Mouse (Mus musculus): ENCODE data around the gene Ppm1f. TPM values are rescaled to one million over a fixed set of nuclear protein-coding genes. Genes with fewer than 3 reads are reported as not detected.

The Ppm1f gene
- polyA plus RNA-seq, 2 experiments, result 22.0 to 31.0 TPM

GRCm38 (mm10) chr16:16958575-16958974 is 62.3 kb downstream of the Ppm1f start:
- Histone ChIP-seq H3K4me2 (replicated peaks; ENCODE audit: low read depth, low read length, severe bottlenecking) (no peak overlapping the region), H3K27me3 (ENCODE audit: control insufficient read depth, insufficient read depth, low read length) (no peaks in the 10 kb centered on the region), H3K4me1 (ENCODE audit: control insufficient read depth, insufficient read depth, low read length) (no peaks in the 10 kb centered on the region), H3K36me3 (ENCODE audit: control insufficient read depth, insufficient read depth, low read length) (no peaks in the 10 kb centered on the region), H3K4me3 (replicated peaks; ENCODE audit: low read length) (no peak overlapping the region), H3K27ac (replicated peaks; ENCODE audit: low read depth, low read length) (no peak overlapping the region), H3K9ac (ENCODE audit: low read depth, low read length, severe bottlenecking) (no peak overlapping the region), H3K9me3 (ENCODE audit: control insufficient read depth, low read length) (no peaks in the 10 kb centered on the region)
- no peak for TF ChIP-seq POLR2A (IDR thresholded peaks at IDR 0.05; ENCODE audit: borderline replicate concordance, extremely low read depth, insufficient read depth, insufficient read length)
- DNase-seq (ENCODE audit: low spot score), result no peak
- 18% methylated on average over 3 of the region's 5 CpGs for WGBS
- ATAC-seq (ENCODE audit: low FRiP score, low read depth), result no peak

DNA sequence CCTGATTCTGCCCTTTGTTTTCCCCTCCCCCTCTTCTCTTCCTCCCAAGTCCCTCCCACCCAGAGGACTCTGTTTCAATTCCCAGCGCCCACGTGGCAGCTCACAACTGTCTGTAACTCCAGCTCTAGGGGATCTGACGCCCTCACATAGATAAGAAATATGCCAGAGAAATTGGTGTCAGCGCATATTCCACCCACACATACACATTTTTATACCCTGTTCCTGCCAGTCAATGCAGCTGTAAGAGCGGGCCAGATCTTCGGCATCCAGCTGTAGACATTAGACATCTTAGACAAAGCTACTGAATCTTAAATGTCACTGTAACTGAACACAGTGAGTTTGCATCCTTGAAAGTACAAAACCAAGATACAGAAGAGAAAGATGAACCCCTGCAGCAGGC is 63.6 kb downstream of the Ppm1f start:
- H3K27ac ChIP-seq (replicated peaks; ENCODE audit: low read depth, low read length), result no peak overlapping the region
- H3K36me3 ChIP-seq (ENCODE audit: control insufficient read depth, insufficient read depth, low read length), result no peaks in the 10 kb centered on the region
- H3K4me2 ChIP-seq (replicated peaks; ENCODE audit: low read depth, low read length, severe bottlenecking), result no peak overlapping the region
- no peak overlapping the region for H3K4me3 ChIP-seq (replicated peaks; ENCODE audit: low read length)
- no peaks in the 10 kb centered on the region for H3K27me3 ChIP-seq (ENCODE audit: control insufficient read depth, insufficient read depth, low read length)
- no peaks in the 10 kb centered on the region for H3K4me1 ChIP-seq (ENCODE audit: control insufficient read depth, insufficient read depth, low read length)
- no peak overlapping the region for H3K9ac ChIP-seq (ENCODE audit: low read depth, low read length, severe bottlenecking)
- DNase-seq (ENCODE audit: low spot score), result no peak
- H3K9me3 ChIP-seq (ENCODE audit: control insufficient read depth, low read length), result no peaks in the 10 kb centered on the region
- TF ChIP-seq POLR2A (IDR thresholded peaks at IDR 0.05; ENCODE audit: borderline replicate concordance, extremely low read depth, insufficient read depth, insufficient read length), result no peak
- no peak for ATAC-seq (ENCODE audit: low FRiP score, low read depth)
- 85% methylated on average over 6 of the region's 6 CpGs for WGBS

DNA sequence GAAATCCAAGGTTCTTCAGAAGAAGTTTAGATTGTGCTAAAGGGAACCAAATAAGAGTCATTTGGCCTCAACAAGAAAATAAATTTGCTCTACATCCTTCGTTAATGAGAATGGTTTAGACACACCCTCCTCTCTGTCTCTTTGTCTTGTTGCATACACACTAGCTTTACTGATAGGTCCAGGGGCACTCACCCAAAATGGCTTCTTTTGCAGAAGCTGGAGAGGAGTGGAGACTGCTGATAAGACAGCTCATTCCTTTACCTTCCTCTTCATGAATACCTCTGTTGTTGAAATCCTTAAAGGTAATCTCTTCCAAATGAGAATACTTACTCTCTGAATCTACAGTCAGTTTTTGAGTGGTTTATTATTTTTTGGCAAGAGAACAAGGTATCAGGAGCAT is 68.9 kb downstream of the Ppm1f start:
- ATAC-seq (ENCODE audit: low FRiP score, low read depth), result no peak
- H3K36me3 ChIP-seq (ENCODE audit: control insufficient read depth, insufficient read depth, low read length), result no peaks in the 10 kb centered on the region
- H3K27ac ChIP-seq (replicated peaks; ENCODE audit: low read depth, low read length), result no peak overlapping the region
- WGBS, result 57% methylated on average over 1 of the region's 1 CpGs
- H3K4me1 ChIP-seq (ENCODE audit: control insufficient read depth, insufficient read depth, low read length), result no peaks in the 10 kb centered on the region
- H3K4me2 ChIP-seq (replicated peaks; ENCODE audit: low read depth, low read length, severe bottlenecking), result no peak overlapping the region
- no peak for DNase-seq (ENCODE audit: low spot score)
- H3K27me3 ChIP-seq (ENCODE audit: control insufficient read depth, insufficient read depth, low read length), result no peaks in the 10 kb centered on the region
- no peak overlapping the region for H3K9ac ChIP-seq (ENCODE audit: low read depth, low read length, severe bottlenecking)
- no peaks in the 10 kb centered on the region for H3K9me3 ChIP-seq (ENCODE audit: control insufficient read depth, low read length)
- TF ChIP-seq POLR2A (IDR thresholded peaks at IDR 0.05; ENCODE audit: borderline replicate concordance, extremely low read depth, insufficient read depth, insufficient read length), result no peak
- no peak overlapping the region for H3K4me3 ChIP-seq (replicated peaks; ENCODE audit: low read length)

DNA sequence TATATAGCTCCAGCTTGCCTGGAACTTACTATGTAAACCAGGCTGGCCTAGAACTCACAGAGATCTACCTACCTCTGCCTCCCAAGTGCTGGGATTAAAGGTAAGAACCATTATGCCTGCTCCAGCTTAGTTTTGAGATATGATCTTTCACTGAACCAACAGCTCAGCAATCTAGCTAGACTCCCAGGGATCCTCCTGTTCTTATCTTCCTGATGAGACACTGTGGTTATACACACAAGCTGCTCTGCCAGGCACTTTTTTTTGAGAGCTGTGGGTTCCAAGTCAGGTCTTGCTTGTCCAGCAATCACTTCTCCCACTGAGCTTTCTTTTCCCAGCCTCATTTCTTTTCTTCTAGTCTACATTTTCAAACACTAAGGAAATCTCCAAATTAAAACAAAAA is 70.0 kb downstream of the Ppm1f start:
- ATAC-seq (ENCODE audit: low FRiP score, low read depth) (no peak), DNase-seq (ENCODE audit: low spot score) (no peak)
- TF ChIP-seq POLR2A (IDR thresholded peaks at IDR 0.05; ENCODE audit: borderline replicate concordance, extremely low read depth, insufficient read depth, insufficient read length), result no peak
- H3K9ac ChIP-seq (ENCODE audit: low read depth, low read length, severe bottlenecking), result no peak overlapping the region
- no peaks in the 10 kb centered on the region for H3K4me1 ChIP-seq (ENCODE audit: control insufficient read depth, insufficient read depth, low read length)
- no peak overlapping the region for H3K4me3 ChIP-seq (replicated peaks; ENCODE audit: low read length)
- H3K4me2 ChIP-seq (replicated peaks; ENCODE audit: low read depth, low read length, severe bottlenecking), result no peak overlapping the region
- no peaks in the 10 kb centered on the region for H3K27me3 ChIP-seq (ENCODE audit: control insufficient read depth, insufficient read depth, low read length)
- no peaks in the 10 kb centered on the region for H3K36me3 ChIP-seq (ENCODE audit: control insufficient read depth, insufficient read depth, low read length)
- H3K9me3 ChIP-seq (ENCODE audit: control insufficient read depth, low read length), result no peaks in the 10 kb centered on the region
- no peak overlapping the region for H3K27ac ChIP-seq (replicated peaks; ENCODE audit: low read depth, low read length)

Other genes starting within 250 kb of the Ppm1f start
- not detected in 2 replicates for gene Olfr19, start 220.1 kb upstream of the Ppm1f start, polyA plus RNA-seq (2012; rRNA removed)
- gene Olfr19, start 220.1 kb upstream of the Ppm1f start, polyA plus RNA-seq (2014; fragmentation: Nextera tagmentation; extraction: Ambion mirVana), result not detected in 2 replicates
- gene Spag6l, start 67.0 kb upstream of the Ppm1f start, polyA plus RNA-seq (2012; rRNA removed), result 0.09 TPM in 1 of 2 replicates, not detected in the other
- gene Spag6l, start 67.0 kb upstream of the Ppm1f start, polyA plus RNA-seq (2014; fragmentation: Nextera tagmentation; extraction: Ambion mirVana), result 0.19 TPM in 1 of 2 replicates, not detected in the other
- 0.18 and 0.27 TPM in 2 replicates for gene Igll1, start 32.5 kb upstream of the Ppm1f start, polyA plus RNA-seq (2012; rRNA removed)
- 0.45 and 0.47 TPM in 2 replicates for gene Igll1, start 32.5 kb upstream of the Ppm1f start, polyA plus RNA-seq (2014; fragmentation: Nextera tagmentation; extraction: Ambion mirVana)
- gene Top3b, start 25.7 kb upstream of the Ppm1f start, polyA plus RNA-seq (2012; rRNA removed), result 120 and 136 TPM in 2 replicates
- 71.5 and 86.8 TPM in 2 replicates for gene Top3b, start 25.7 kb upstream of the Ppm1f start, polyA plus RNA-seq (2014; fragmentation: Nextera tagmentation; extraction: Ambion mirVana)
- 4.0 and 5.6 TPM in 2 replicates for gene Vpreb1, start 25.6 kb upstream of the Ppm1f start, polyA plus RNA-seq (2012; rRNA removed)
- gene Vpreb1, start 25.6 kb upstream of the Ppm1f start, polyA plus RNA-seq (2014; fragmentation: Nextera tagmentation; extraction: Ambion mirVana), result 3.4 and 3.8 TPM in 2 replicates
- 126 and 135 TPM in 2 replicates for gene Mapk1, start 86.9 kb downstream of the Ppm1f start, polyA plus RNA-seq (2012; rRNA removed)
- gene Mapk1, start 86.9 kb downstream of the Ppm1f start, polyA plus RNA-seq (2014; fragmentation: Nextera tagmentation; extraction: Ambion mirVana), result 186 and 188 TPM in 2 replicates
- 20.3 and 20.7 TPM in 2 replicates for gene Ypel1, start 173.2 kb downstream of the Ppm1f start, polyA plus RNA-seq (2012; rRNA removed)
- gene Ypel1, start 173.2 kb downstream of the Ppm1f start, polyA plus RNA-seq (2014; fragmentation: Nextera tagmentation; extraction: Ambion mirVana), result 36.9 and 42.9 TPM in 2 replicates
- gene Ppil2, start 214.8 kb downstream of the Ppm1f start, polyA plus RNA-seq (2012; rRNA removed), result 126 and 131 TPM in 2 replicates
- gene Ppil2, start 214.8 kb downstream of the Ppm1f start, polyA plus RNA-seq (2014; fragmentation: Nextera tagmentation; extraction: Ambion mirVana), result 116 and 133 TPM in 2 replicates
- gene 2610318N02Rik, start 228.7 kb downstream of the Ppm1f start, polyA plus RNA-seq (2012; rRNA removed), result 52.6 and 70.6 TPM in 2 replicates
- 26.3 and 26.4 TPM in 2 replicates for gene 2610318N02Rik, start 228.7 kb downstream of the Ppm1f start, polyA plus RNA-seq (2014; fragmentation: Nextera tagmentation; extraction: Ambion mirVana)
- 34.8 and 35.8 TPM in 2 replicates for gene Sdf2l1, start 235.9 kb downstream of the Ppm1f start, polyA plus RNA-seq (2012; rRNA removed)
- gene Sdf2l1, start 235.9 kb downstream of the Ppm1f start, polyA plus RNA-seq (2014; fragmentation: Nextera tagmentation; extraction: Ambion mirVana), result 32.2 and 38.8 TPM in 2 replicates
- 14.1 and 15.5 TPM in 2 replicates for gene Ydjc, start 248.2 kb downstream of the Ppm1f start, polyA plus RNA-seq (2012; rRNA removed)
- gene Ydjc, start 248.2 kb downstream of the Ppm1f start, polyA plus RNA-seq (2014; fragmentation: Nextera tagmentation; extraction: Ambion mirVana), result 9.0 and 11.8 TPM in 2 replicates